Mouse (Mus musculus): ENCODE results near the gene Comt. TPM values are rescaled to one million over a fixed set of nuclear protein-coding genes. Genes with fewer than 3 reads are reported as not detected.

Comt gene
- polyA plus RNA-seq, 1 experiment from 2014 or later, result 112 TPM

DNA sequence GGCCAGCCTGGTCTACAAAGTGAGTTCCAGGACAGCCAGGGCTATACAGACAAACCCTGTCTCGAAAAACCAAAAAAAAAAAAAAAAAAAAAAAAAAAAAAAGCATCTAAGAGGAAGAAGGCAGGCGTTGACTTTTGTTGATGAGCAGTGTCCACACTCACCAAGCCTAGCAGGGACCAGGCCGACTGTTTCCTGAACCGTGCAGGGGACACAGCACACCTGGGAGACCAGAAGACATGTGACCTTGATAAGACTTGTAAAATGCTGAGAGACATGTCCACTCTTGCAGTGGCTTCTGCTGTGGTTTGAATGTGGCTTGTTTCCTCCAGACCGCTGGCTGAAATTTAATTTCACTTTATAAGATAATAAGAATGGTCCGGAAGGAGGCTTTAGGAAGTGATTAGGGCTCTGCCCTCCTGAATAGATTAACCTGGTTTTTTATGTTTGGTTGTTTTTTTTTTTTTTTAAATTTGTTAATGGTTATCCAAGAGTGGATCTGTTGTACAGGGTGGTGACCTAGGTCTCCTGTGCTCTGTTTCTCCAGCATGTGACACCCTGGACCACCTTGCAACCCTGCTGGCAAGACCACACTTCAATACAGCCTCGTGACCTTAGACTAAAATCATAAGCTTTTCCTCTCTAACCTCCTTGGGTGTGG, 50.2 kb downstream of the Comt start:
- Histone ChIP-seq H3K36me3 (ENCODE audit: control insufficient read depth, insufficient read depth, low read length) (no peaks in the 10 kb centered on the region; the same call in 1 of the 2 replicates), H3K4me1 (ENCODE audit: control insufficient read depth, insufficient read depth, low read length) (peaks cover 12% of the 10 kb centered on the region), H3K27ac (ENCODE audit: low read length) (no peak overlapping the region), H3K27me3 (ENCODE audit: control insufficient read depth, insufficient read depth, low read depth, low read length) (no peaks in the 10 kb centered on the region), H3K4me3 (ENCODE audit: low read depth, low read length) (no peak overlapping the region), H3K9me3 (replicated peaks; ENCODE audit: control insufficient read depth, low read length, poor library complexity, severe bottlenecking) (no peaks in the 10 kb centered on the region), H3K4me2 (ENCODE audit: low read length) (no peak overlapping the region), H3K9ac (ENCODE audit: low read depth, low read length) (no peak overlapping the region)
- no peak for ATAC-seq
- WGBS, result 82% methylated on average over 7 of the region's 7 CpGs

DNA sequence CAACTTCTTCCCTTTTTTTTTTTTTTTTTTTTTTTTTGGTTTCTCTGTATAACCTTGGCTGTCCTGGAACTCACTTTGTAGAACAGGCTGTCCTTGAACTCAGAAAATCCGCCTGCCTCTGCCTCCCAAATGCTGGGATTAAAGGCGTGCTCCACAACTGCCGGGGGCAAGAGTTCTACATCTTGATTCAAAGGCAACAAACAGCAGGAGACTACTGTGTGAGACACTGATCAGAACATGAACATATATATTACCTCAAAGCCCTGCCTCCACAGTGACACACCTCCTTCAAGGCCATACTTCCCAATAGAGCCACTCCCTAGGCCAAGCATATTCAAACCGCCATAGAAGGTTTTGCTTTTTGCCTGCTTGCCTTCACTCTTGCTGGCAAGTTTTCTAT, 53.0 kb downstream of the Comt start:
- no peaks in the 10 kb centered on the region; the same call in 1 of the 2 replicates for H3K36me3 ChIP-seq (ENCODE audit: control insufficient read depth, insufficient read depth, low read length)
- H3K9me3 ChIP-seq (replicated peaks; ENCODE audit: control insufficient read depth, low read length, poor library complexity, severe bottlenecking), result no peaks in the 10 kb centered on the region
- no peak overlapping the region for H3K9ac ChIP-seq (ENCODE audit: low read depth, low read length)
- no peak overlapping the region for H3K4me2 ChIP-seq (ENCODE audit: low read length)
- H3K4me3 ChIP-seq (ENCODE audit: low read depth, low read length), result no peak overlapping the region
- H3K27me3 ChIP-seq (ENCODE audit: control insufficient read depth, insufficient read depth, low read depth, low read length), result no peaks in the 10 kb centered on the region
- no peaks in the 10 kb centered on the region; the same call in 1 of the 2 replicates for H3K4me1 ChIP-seq (ENCODE audit: control insufficient read depth, insufficient read depth, low read length)
- WGBS, result 92% methylated on average over 4 of the region's 4 CpGs
- no peak for ATAC-seq
- no peak overlapping the region for H3K27ac ChIP-seq (ENCODE audit: low read length)

GRCm38 (mm10) chr16:18370197-18370596, 56.5 kb downstream of the Comt start:
- Histone ChIP-seq H3K9ac (ENCODE audit: low read depth, low read length) (no peak overlapping the region), H3K27me3 (ENCODE audit: control insufficient read depth, insufficient read depth, low read depth, low read length) (no peaks in the 10 kb centered on the region), H3K4me2 (ENCODE audit: low read length) (no peak overlapping the region), H3K27ac (ENCODE audit: low read length) (no peak overlapping the region), H3K4me3 (ENCODE audit: low read depth, low read length) (no peak overlapping the region), H3K36me3 (ENCODE audit: control insufficient read depth, insufficient read depth, low read length) (no peaks in the 10 kb centered on the region; the same call in 1 of the 2 replicates), H3K4me1 (ENCODE audit: control insufficient read depth, insufficient read depth, low read length) (no peaks in the 10 kb centered on the region), H3K9me3 (replicated peaks; ENCODE audit: control insufficient read depth, low read length, poor library complexity, severe bottlenecking) (no peaks in the 10 kb centered on the region)
- ATAC-seq, result no peak
- WGBS, result 97% methylated on average over 3 of the region's 3 CpGs

GRCm38 (mm10) chr16:18366849-18367248, 59.8 kb downstream of the Comt start:
- H3K27ac ChIP-seq (ENCODE audit: low read length), result no peak overlapping the region
- no peaks in the 10 kb centered on the region for H3K9me3 ChIP-seq (replicated peaks; ENCODE audit: control insufficient read depth, low read length, poor library complexity, severe bottlenecking)
- H3K4me1 ChIP-seq (ENCODE audit: control insufficient read depth, insufficient read depth, low read length), result no peaks in the 10 kb centered on the region
- WGBS, result 93% methylated on average over 4 of the region's 4 CpGs
- no peak overlapping the region for H3K4me2 ChIP-seq (ENCODE audit: low read length)
- H3K9ac ChIP-seq (ENCODE audit: low read depth, low read length), result no peak overlapping the region
- H3K4me3 ChIP-seq (ENCODE audit: low read depth, low read length), result no peak overlapping the region
- H3K36me3 ChIP-seq (ENCODE audit: control insufficient read depth, insufficient read depth, low read length), result peaks cover 7% of the 10 kb centered on the region
- no peaks in the 10 kb centered on the region for H3K27me3 ChIP-seq (ENCODE audit: control insufficient read depth, insufficient read depth, low read depth, low read length)
- ATAC-seq, result no peak

DNA sequence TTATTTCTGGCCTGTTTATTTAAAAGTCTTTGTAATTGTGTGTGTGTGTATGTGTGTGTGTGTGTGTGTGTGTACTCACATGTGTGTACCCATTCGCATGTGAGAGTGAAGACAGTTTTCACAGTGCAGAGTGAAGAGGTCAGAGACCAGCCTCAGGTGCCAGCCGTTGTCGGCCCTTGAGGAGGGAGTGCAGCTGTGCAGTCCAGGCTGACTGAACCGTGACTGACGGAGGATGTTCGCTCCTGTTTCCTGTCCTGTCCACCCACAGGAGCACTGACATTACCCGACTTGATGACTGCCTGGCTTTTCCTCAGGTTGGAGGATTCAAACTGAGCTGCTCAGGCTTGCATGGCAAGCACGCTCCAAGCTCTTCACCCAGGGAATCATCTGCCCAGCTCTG, 63.7 kb downstream of the Comt start:
- Histone ChIP-seq H3K9me3 (replicated peaks; ENCODE audit: control insufficient read depth, low read length, poor library complexity, severe bottlenecking) (no peaks in the 10 kb centered on the region), H3K36me3 (ENCODE audit: control insufficient read depth, insufficient read depth, low read length) (peaks cover 9% of the 10 kb centered on the region), H3K4me2 (ENCODE audit: low read length) (no peak overlapping the region), H3K27me3 (ENCODE audit: control insufficient read depth, insufficient read depth, low read depth, low read length) (no peaks in the 10 kb centered on the region), H3K4me1 (ENCODE audit: control insufficient read depth, insufficient read depth, low read length) (peaks cover 5% of the 10 kb centered on the region; the same call in 1 of the 2 replicates), H3K9ac (ENCODE audit: low read depth, low read length) (no peak overlapping the region), H3K4me3 (ENCODE audit: low read depth, low read length) (no peak overlapping the region), H3K27ac (ENCODE audit: low read length) (no peak overlapping the region)
- 83% methylated on average over 8 of the region's 8 CpGs for WGBS
- ATAC-seq, result no peak

- Histone ChIP-seq H3K36me3 (ENCODE audit: control insufficient read depth, insufficient read depth, low read length) (peaks cover 9% of the 10 kb centered on the region), H3K4me1 (ENCODE audit: control insufficient read depth, insufficient read depth, low read length) (peaks cover 5% of the 10 kb centered on the region; the same call in 1 of the 2 replicates), H3K9ac (ENCODE audit: low read depth, low read length) (no peak overlapping the region), H3K27me3 (ENCODE audit: control insufficient read depth, insufficient read depth, low read depth, low read length) (no peaks in the 10 kb centered on the region), H3K4me3 (ENCODE audit: low read depth, low read length) (no peak overlapping the region), H3K9me3 (replicated peaks; ENCODE audit: control insufficient read depth, low read length, poor library complexity, severe bottlenecking) (no peaks in the 10 kb centered on the region), H3K27ac (ENCODE audit: low read length) (no peak overlapping the region), H3K4me2 (ENCODE audit: low read length) (no peak overlapping the region)
- WGBS, result 67% methylated on average over 6 of the region's 6 CpGs
- ATAC-seq, result no peak
Observed at GRCm38 (mm10) chr16:18360151-18360805, 66.4 kb downstream of the Comt start.

GRCm38 (mm10) chr16:18357977-18358376, 68.7 kb downstream of the Comt start:
- no peak for ATAC-seq
- H3K9me3 ChIP-seq (replicated peaks; ENCODE audit: control insufficient read depth, low read length, poor library complexity, severe bottlenecking), result no peaks in the 10 kb centered on the region
- peaks cover 5% of the 10 kb centered on the region; the same call in 1 of the 2 replicates for H3K4me1 ChIP-seq (ENCODE audit: control insufficient read depth, insufficient read depth, low read length)
- WGBS, result 91% methylated on average over 6 of the region's 6 CpGs
- no peak overlapping the region for H3K4me2 ChIP-seq (ENCODE audit: low read length)
- H3K27ac ChIP-seq (ENCODE audit: low read length), result no peak overlapping the region
- no peak overlapping the region for H3K4me3 ChIP-seq (ENCODE audit: low read depth, low read length)
- no peaks in the 10 kb centered on the region for H3K27me3 ChIP-seq (ENCODE audit: control insufficient read depth, insufficient read depth, low read depth, low read length)
- peaks cover 2% of the 10 kb centered on the region; the same call in 1 of the 2 replicates for H3K36me3 ChIP-seq (ENCODE audit: control insufficient read depth, insufficient read depth, low read length)
- H3K9ac ChIP-seq (ENCODE audit: low read depth, low read length), result no peak overlapping the region

DNA sequence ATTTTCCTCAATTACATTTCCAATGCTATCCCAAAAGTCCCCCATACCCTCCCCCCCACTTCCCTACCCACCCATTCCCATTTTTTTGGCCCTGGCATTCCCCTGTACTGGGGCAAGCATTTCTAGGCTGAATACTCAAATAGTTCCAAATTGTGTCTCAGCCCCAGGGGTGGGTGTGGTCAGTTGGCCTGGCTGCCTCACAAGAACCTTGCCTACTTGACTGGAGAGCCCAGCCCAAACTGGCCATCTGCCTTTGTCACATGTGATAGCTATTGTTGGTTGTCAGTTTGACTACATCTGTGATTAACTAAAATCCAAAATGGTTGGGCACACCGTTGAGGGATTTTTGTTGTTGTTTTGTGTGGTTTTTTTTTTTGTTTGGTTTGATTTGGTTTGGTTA, 69.7 kb downstream of the Comt start:
- Histone ChIP-seq H3K9ac (ENCODE audit: low read depth, low read length) (no peak overlapping the region), H3K27me3 (ENCODE audit: control insufficient read depth, insufficient read depth, low read depth, low read length) (no peaks in the 10 kb centered on the region), H3K36me3 (ENCODE audit: control insufficient read depth, insufficient read depth, low read length) (peaks cover 2% of the 10 kb centered on the region; the same call in 1 of the 2 replicates), H3K4me3 (ENCODE audit: low read depth, low read length) (no peak overlapping the region), H3K4me2 (ENCODE audit: low read length) (no peak overlapping the region), H3K9me3 (replicated peaks; ENCODE audit: control insufficient read depth, low read length, poor library complexity, severe bottlenecking) (no peaks in the 10 kb centered on the region), H3K4me1 (ENCODE audit: control insufficient read depth, insufficient read depth, low read length) (peaks cover 5% of the 10 kb centered on the region; the same call in 1 of the 2 replicates), H3K27ac (ENCODE audit: low read length) (no peak overlapping the region)
- ATAC-seq, result no peak
- WGBS, result 90% methylated on average over 1 of the region's 1 CpGs
